Mouse (Mus musculus) CD4-positive, CD25-positive, alpha-beta regulatory T cell, adult 2 months (primary cell): ENCODE measurements at regions not wholly inside any gene's neighbourhood (a gene's known extent, or its start where the extent isn't known, plus 50 kb on each side); places are given as distances from the start of the nearest gene placed in this dataset.

Experiments used
- DNase-seq: peaks from one replicate; pipeline ENCODE4 v3.0.0-alpha.2; 2012; ENCODE audit warnings: low read depth, low spot score

DNA sequence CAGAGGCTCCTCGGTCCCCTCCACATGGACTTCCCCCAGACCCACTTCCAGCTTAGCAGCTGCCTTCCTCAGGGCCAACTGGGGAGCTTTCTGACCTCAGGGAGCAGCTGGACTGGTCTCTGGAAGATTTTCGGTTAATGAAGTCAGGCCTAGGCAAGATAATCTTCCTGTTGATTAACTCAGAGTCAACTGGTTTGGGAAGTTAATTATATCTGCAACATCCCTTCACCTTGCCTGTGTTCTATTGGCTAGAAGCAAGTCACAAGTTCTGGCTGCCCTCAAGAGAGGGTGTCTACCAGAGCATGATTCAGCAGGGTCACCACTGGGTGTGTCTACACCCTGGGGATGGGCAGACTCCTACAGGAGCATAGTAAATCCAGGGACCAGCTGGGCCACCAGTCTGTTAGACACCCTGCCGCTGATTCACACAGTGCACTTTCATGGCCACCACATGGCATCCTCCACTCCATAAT lies 53.9 kb upstream of the Maml3 start:
- DNase-seq: no peak

DNA sequence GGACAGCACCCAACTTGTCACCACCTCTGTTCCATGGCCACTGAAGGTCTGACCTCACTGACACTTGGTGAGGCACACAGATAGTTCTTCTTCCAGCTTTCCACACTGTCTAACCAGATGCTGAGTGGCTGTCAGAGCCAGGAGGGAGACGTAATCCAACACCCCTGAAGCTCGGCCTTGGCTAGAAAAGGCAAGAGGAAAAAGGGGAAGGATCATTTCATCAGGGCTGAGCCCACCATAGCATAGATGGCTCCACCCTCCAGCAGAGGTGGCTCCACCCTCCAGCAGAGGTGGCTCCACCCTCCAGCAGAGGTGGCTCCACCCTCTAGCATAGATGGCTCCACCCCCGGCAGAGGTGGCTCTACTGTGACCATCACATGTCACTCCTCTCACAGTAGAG lies 56.8 kb upstream of the Maml3 start:
- no peak for DNase-seq

DNA sequence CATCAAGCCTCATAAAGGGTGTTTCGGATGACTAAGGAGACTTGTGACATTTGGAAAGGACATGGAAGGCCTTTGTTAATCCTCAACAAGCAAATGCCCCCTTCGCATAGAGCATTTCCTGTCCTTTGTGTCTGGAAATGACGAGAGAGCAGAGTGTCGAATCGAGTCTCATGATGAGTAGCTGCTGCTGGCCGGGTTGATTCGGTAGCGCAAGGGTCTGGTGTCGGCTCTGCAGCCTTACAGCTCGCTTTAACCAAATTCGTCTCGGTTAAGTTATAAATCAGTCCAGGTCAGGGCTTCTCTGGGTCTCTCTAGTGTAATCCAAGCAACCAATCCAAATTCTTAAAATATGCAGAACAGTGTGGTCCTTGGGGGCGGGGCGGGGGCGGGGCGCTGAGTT lies 59.1 kb upstream of the Maml3 start:
- DNase-seq: no peak

GRCm38 (mm10) chr3:52167420-52167819 lies 62.5 kb upstream of the Maml3 start:
- DNase-seq: no peak

GRCm38 (mm10) chr3:52170847-52171246 lies 66.0 kb upstream of the Maml3 start:
- peak; percentile 35 for DNase-seq

- peak; percentile 11 for DNase-seq
Observed at GRCm38 (mm10) chr3:52171303-52171702, 66.4 kb upstream of the Maml3 start.

- peak; percentile 30 for DNase-seq
Observed at GRCm38 (mm10) chr3:52173490-52173889, 68.6 kb upstream of the Maml3 start.

GRCm38 (mm10) chr3:52176108-52176507 lies 71.2 kb upstream of the Maml3 start:
- no peak for DNase-seq

- no peak for DNase-seq
Observed at GRCm38 (mm10) chr3:52178851-52179250, 74.0 kb upstream of the Maml3 start.

DNA sequence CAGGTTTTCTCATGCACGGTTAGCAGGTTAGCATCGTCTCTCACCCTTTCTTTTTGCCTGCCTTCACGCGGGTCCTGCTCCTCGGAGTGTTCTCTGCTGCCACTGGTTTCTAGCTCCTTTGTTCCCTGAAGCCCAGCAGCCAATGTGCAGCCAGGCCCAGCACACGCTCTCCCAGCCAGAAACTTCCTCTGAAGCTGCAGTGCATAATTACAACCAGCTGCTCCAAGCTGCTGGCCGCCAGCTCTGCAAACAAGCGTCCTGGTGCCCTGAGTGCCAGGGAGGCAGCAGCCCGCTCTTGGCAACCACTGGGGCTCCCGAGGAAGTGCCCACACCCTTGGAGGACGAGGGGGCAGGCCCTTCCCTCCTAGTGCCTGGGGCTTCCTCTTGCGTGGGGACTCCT lies 74.8 kb upstream of the Maml3 start:
- DNase-seq: peak; percentile 15

- DNase-seq: no peak
Observed at GRCm38 (mm10) chr3:52180306-52180705, 75.4 kb upstream of the Maml3 start.

- DNase-seq: no peak
Observed at GRCm38 (mm10) chr3:52180785-52181184, 75.9 kb upstream of the Maml3 start.

GRCm38 (mm10) chr3:52181326-52182101 lies 76.6 kb upstream of the Maml3 start:
- no peak for DNase-seq

DNA sequence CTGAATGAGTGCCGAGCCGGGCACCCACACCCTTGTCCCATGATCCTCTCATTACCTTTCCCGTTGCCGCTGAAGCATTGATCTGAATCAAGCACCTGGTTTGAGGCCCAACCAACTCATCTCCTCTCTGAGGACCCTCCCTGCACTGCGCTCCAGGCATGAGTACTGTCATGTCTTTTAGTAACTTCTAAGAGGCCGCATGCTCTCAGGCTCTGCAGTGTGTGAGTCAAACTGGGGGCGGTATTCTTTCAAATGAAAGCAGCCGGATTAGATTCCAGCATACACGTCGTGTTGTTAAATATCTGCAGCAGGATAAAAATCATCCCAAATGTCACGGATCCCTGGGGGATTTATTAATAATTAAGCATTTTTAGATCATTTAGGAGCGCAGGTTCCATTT lies 79.4 kb upstream of the Maml3 start:
- DNase-seq: no peak

- DNase-seq: no peak
Observed at GRCm38 (mm10) chr3:52185351-52185750, 80.5 kb upstream of the Maml3 start.

- DNase-seq: no peak
Observed at GRCm38 (mm10) chr3:52187401-52187801, 80.7 kb upstream of the Foxo1 start.

GRCm38 (mm10) chr3:52188303-52188702 lies 79.8 kb upstream of the Foxo1 start:
- DNase-seq: no peak

- no peak for DNase-seq
Observed at GRCm38 (mm10) chr3:52189016-52189415, 79.1 kb upstream of the Foxo1 start.

DNA sequence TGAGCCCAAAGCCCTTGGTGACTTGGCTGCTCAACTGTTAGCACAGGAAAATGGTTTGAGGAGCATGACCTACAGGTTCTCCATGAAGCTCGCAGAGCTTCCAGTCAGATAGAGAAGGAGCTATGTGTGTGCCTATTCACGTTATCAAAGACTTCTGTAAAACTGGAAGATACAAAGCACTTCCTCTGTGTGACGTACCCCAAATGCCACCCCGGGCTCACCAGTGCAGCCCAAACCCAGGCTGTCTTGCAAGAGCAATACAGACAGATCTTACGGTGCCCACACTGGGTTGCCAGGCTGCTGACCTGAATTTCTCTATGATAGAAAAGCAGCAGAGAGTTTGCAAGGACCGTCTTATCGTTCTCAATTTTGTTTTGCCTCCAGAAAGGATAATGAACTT lies 78.1 kb upstream of the Foxo1 start:
- no peak for DNase-seq

DNA sequence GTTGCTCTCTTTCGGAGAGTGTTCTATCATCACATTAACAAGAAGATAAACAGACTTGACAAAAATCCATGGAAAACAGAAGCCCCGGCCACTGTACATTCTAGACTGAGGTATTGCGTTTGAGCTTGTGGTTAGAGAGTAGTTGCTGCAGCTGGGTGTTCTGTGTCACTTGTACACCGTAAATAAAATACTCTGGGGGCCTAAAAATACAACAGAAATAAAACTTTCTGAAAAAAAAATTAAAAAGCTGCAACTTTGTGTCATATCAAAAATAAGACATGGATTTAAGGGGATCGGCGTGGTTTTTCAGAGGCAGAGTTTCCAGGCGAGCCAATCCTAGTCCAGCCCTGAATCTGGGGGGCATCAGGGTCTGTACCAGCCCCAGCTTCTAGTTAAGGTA lies 75.1 kb upstream of the Foxo1 start:
- no peak for DNase-seq

DNA sequence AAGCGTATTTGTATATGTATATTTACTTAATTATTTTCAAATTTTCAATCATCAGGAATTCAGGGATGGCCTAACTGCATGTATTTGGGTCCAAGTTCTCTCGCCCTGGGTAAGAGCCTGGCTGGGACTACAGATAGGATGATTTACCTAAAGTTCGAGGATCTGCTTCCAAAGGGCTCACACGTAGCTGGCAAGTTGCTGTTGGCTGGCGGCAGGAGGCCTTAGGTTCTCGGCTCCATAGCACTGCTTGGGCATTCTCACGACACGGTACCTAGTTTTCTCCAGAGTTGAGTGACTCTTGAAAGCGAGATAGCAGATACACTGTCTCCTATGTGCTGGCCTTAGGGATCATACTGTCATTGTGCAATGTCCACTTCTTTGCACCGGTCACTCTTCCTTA lies 73.9 kb upstream of the Foxo1 start:
- DNase-seq: no peak

- no peak for DNase-seq
Observed at GRCm38 (mm10) chr3:52195486-52195885, 72.7 kb upstream of the Foxo1 start.

DNA sequence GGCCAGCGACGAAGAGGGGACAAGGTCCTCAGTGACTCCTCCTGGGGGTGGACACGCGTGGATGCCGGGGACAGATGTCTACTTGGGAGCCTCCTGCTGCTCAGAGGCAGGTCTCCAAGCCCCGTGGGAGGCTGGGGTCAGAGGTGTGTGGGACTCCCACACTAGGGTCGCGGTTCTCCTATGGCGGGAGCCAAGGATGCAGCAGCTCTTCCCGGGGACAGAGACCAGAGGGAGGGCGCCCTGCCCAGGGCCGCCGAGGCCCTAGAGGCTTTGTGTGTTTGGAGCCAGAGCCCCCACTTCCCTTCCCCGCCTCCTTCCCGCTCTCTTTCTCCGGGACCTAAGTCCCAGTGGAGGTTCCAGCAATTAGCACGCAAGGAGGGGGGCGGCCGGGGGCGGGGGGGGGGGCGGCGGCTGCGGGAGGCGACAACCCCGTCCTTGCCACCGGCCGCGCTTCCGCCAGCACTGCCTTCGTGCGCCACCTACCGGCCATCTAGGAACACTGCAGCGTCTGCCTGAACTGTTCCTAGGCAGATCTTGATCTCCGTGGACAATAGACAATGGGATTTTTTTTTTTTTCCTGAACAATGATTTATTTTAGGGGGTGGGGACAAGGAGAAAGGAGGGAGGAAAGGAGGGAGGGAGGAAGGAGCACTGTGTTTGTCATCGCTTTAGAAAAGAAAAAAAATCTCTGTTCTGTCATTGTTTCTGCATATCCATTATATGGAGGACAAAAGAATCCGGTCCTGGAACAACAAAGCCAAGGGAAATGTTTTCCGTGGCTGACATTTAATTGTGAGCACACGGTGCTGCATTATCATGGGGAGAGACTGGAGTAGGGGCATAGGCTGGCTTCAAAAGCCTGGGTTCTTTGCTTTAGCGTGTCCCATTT lies 71.8 kb upstream of the Foxo1 start:
- peak; percentile 89 for DNase-seq
